Mouse (Mus musculus) embryo, embryonic 10.5 days (tissue): ENCODE measurements around the gene Pla2r1.
A peak's percentile ranks its signal among the peaks of the same experiment; 100 is the strongest.

Experiments used
- DNase-seq: peaks from one replicate; pipeline ENCODE4 v3.0.0-alpha.2; 2015; ENCODE audit warnings: low spot score

Pla2r1 gene

DNA sequence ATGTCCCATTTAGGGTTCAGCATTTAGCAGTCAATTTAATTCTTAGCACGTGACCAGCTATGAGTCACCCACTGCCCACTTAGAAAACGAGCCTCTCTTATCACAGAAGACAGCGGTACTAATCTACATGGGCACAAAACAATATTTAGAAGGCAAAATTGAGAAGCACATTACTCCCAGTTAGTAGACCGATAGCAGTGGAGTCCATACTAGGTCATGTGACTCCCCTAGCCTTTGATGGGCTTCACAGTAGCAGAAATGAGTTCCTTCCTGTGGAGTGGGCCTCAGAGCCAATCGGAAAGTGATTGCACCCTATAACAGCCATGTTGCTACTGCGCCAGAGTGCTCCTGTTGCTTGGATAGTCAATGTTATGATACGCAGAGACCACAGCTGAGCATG lies 148.3 kb downstream of the Pla2r1 start:
- DNase-seq = no peak

DNA sequence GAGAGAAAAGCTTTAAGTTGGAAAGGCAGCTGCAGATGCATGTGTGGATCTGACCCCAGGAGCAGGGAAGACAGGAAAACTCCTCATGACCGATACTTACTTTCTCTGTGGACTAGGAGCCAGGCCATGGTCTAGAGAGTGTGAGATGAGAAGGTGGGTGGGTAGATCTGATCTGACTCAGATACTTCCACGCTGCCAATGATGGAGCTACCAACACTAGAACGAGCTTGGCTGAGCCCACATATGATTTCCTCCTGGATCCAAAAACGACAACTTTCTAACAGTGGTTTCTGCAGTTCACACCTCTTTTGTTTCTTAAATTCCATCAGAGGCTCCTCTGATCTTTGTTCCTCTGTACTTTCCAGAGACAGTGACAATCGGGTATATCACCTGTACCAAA lies 151.4 kb downstream of the Pla2r1 start:
- no peak for DNase-seq

GRCm38 (mm10) chr2:60393786-60394185 lies 159.3 kb downstream of the Pla2r1 start:
- DNase-seq = no peak

GRCm38 (mm10) chr2:60392286-60392685 lies 160.8 kb downstream of the Pla2r1 start:
- no peak for DNase-seq

DNA sequence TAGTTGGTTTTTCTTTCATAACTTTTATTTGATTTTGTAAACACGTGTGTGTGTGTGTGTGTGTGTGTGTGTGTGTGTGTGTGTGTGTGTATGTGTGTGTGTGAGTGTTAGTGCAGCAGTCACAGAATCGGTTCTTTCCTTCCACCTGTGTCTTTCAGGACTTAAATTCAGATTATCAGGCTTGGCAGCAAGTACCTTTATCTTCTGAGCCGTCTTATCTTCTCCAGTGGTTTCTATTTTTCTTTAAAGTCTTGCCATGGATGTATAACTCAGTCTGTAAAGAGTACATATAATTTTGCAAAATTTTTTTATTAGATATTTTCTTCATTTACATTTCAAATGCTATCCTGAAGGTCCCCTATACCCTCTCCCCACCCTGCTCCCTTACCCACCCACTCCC lies 165.7 kb downstream of the Pla2r1 start:
- DNase-seq = no peak

- DNase-seq = no peak
These were observed 166.3 kb downstream of the Pla2r1 start for GRCm38 (mm10) chr2:60386835-60387234.

DNA sequence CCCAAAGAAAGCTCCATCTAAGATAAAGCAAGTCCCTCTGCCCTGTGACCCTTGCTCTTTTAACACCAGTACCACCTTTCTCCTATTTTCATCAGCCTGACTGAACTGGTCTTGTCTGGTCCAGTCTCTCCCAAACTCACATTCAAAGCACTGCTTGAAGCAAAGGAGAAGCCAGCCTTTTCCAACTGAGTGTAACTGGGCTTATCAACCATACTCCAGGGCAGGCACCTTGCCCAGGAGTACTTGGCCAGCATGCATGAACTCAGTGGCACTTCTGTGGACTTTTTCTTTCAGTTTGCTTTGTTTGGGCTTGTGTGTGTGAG lies 168.4 kb downstream of the Pla2r1 start:
- DNase-seq = no peak

- DNase-seq = no peak
These were observed 168.9 kb downstream of the Pla2r1 start for GRCm38 (mm10) chr2:60384083-60384762.

DNA sequence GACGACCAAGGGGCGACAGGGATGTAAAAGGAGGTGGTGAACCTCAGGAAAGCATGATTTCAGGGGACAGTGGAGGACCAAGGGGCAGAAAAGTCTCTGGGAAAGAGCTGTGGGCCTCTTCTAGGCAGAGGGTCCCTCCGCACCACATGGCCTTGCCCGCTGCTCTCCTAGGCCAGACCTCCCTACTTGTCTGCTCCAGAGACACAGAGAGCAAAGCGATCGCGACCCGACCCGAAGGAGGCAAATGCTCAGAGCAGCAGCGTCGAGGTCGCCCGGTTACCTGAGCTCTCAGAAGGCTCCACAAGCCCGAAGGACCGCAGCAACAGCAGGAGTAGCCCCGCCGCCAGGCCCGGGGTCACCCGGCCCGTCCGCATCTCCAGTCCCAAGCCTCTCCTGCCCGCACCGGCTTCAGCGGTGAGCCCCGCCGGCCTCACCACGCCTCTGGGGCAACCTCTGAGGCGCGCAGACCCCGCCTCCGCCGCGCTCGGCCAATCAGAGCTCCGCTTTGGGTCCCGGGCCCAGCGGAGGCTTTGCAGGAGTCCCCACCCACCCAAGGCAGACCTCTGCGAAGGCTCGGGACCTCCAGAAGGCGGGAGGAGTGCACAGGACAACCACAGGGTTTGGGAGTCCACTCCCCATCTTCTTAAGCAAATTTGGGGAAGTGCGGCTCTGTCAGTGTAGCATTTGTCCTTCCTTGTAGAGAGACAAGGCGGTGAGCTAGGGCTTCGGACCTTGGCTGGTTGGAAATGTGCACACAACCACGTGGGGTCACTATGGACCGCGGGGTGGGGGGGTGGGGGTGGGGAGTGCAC lies 170.0 kb downstream of the Pla2r1 start, which contains the start of gene Ly75:
Ly75 (minus strand) TSS at position 446 of the 812 bp plus-strand sequence.
- peak; percentile 95 for DNase-seq

- DNase-seq = no peak
These were observed 170.8 kb downstream of the Pla2r1 start for GRCm38 (mm10) chr2:60382346-60382745.

DNA sequence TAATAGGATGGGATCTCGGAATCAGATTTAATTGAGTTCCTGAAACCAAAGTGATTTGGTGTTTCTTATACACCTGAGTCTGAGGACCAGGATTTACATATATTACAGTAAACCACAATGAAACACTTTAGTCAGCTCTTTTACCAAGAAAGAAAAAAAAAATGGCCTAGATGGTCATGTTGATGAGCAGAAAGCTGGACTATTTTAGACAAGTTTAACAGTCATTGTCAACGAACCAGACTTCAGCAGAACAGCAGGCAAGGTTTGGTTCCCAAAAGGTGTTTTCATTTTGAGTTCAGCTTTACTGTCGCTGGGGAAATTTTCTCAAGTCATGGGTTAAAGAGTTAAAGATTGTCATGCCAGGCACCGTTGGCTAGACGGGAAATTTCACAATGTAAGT lies 175.8 kb downstream of the Pla2r1 start:
- no peak for DNase-seq

GRCm38 (mm10) chr2:60375608-60376107 lies 177.4 kb downstream of the Pla2r1 start:
- no peak for DNase-seq

GRCm38 (mm10) chr2:60375126-60375525 lies 178.0 kb downstream of the Pla2r1 start:
- DNase-seq = no peak

- DNase-seq = no peak
These were observed 182.9 kb downstream of the Pla2r1 start for GRCm38 (mm10) chr2:60370188-60370587.

DNA sequence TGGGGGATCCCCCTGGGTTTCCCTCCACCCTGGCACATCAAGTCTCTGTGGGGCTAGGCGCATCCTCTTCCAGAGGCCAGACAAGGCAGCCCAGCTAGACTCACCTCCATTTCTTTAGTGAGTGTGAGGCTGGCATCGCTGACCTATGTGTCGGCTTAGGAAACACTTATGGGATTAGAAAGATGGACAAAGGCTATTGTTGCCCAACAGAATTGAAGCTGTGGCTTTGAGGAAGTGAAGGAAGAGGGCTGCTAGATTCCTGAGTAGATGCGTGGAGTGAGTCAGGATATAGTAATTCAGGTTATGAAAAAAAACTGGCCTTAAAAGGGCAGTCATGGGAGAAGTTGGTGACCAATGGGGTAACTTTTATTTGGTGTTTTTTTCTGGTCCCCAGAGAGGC lies 183.7 kb downstream of the Pla2r1 start:
- DNase-seq = no peak

DNA sequence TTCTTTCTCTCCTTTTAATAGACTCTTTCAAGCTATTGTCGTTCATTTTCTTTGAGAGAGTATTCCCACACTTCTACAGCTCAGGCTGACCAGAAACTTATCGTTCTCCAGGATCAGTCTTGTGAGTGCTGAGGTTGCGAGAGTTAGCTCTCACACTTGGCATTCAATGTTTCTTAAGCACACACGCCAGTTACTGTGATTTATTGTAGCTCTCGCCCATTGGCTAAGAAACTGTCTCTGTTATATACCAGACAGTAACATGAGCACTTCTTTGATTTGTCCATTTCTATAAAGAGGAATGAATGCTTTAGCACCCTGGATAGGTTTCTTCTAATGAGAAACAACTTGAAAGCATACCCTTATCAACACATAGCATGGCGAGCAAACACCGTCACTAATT lies 185.2 kb downstream of the Pla2r1 start:
- DNase-seq = no peak
